Mouse (Mus musculus) heart, embryonic 11.5 days (tissue): ENCODE results near the gene Prkce. TPM values are rescaled to one million over a fixed set of nuclear protein-coding genes. Genes with fewer than 3 reads are reported as not detected.
A peak's percentile ranks its signal among the peaks of the same experiment; 100 is the strongest.

Source experiments
- ATAC-seq: fragments of 200-750 bp; cut with Nextera tagmentation; replicated peaks from 2 replicates; pipeline ENCODE4 v1.8.0; 2017; ENCODE audit warnings: moderate library complexity; ENCODE audit not compliant: insufficient number of reproducible peaks, low FRiP score, low TSS enrichment
- H3K27ac ChIP-seq: fragments of 300-500 bp; sonication (generic); 2 replicates; pipeline ENCODE4 v1.5.1; 2014; ENCODE audit warnings: mild to moderate bottlenecking, low read depth, low read length
- H3K27me3 ChIP-seq: fragments of 300-500 bp; sonication (generic); 2 replicates; pipeline ENCODE4 v1.6.1; 2014; ENCODE audit warnings: mild to moderate bottlenecking, low read length, mixed read lengths; ENCODE audit not compliant: control insufficient read depth, insufficient read depth
- H3K36me3 ChIP-seq: fragments of 300-500 bp; sonication (generic); 2 replicates; pipeline ENCODE4 v1.6.1; 2014; ENCODE audit warnings: mild to moderate bottlenecking, low read length, moderate library complexity, mixed read lengths; ENCODE audit not compliant: control insufficient read depth, insufficient read depth
- H3K4me1 ChIP-seq: fragments of 300-500 bp; sonication (generic); 2 replicates; pipeline ENCODE4 v1.6.1; 2014; ENCODE audit warnings: low read length; ENCODE audit not compliant: control insufficient read depth, insufficient read depth
- H3K4me2 ChIP-seq: fragments of 300-500 bp; sonication (generic); 2 replicates; pipeline ENCODE4 v1.6.1; 2014; ENCODE audit warnings: mild to moderate bottlenecking, moderate library complexity
- H3K4me3 ChIP-seq: fragments of 300-500 bp; sonication (generic); 2 replicates; pipeline ENCODE4 v1.5.1; 2014; ENCODE audit warnings: low read depth, low read length
- H3K9ac ChIP-seq: fragments of 300-500 bp; sonication (generic); 2 replicates; pipeline ENCODE4 v1.6.1; 2014; ENCODE audit warnings: mild to moderate bottlenecking, low read depth, low read length, moderate library complexity
- H3K9me3 ChIP-seq: fragments of 300-500 bp; sonication (generic); replicated peaks from 2 replicates; pipeline ENCODE4 v1.6.1; 2016; ENCODE audit warnings: low read length; ENCODE audit not compliant: control insufficient read depth
- WGBS: fragments of 180-500 bp; shearing (Covaris S2); extraction: QIAGEN DNeasy Blood & Tissue Kit; methylation state at CpG from one replicate; pipeline ENCODE4 v1.1.7; 2014; ENCODE audit not compliant: insufficient replicate concordance; 5-methylcytosine and 5-hydroxymethylcytosine counted together
- polyA plus RNA-seq: library from polyadenylated mRNA; unstranded; fragments of >200 nt; fragmentation: Nextera tagmentation; extraction: Ambion mirVana; gene quantifications from 2 replicates; pipeline ENCODE4 v1.2.1, GENCODE M21; 2014

Gene Prkce
- polyA plus RNA-seq, 1 experiment from 2014 or later, result 12.8 TPM

DNA sequence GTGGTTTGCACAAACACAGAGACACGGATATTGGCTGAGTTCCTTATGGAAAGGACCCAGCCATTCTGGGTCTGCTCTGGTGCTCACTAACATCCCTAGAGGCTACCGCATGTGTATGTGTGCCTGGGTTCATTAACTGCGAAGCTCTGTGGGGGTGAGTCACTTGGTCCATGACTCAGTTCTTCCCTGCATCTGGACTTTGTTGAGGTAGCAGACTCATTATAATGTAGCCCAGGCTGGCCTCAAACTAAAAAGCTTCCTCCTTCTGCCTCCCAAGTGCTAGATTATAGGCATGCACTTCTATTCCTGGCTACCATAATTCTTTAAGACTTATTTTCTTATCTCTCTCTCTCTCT, 286.7 kb downstream of the Prkce start:
- Histone ChIP-seq H3K27me3 (no peaks in the 10 kb centered on the region), H3K4me2 (no peak overlapping the region), H3K4me1 (peaks cover 13% of the 10 kb centered on the region), H3K27ac (no peak overlapping the region), H3K36me3 (no peaks in the 10 kb centered on the region), H3K9me3 (no peaks in the 10 kb centered on the region), H3K4me3 (no peak overlapping the region), H3K9ac (no peak overlapping the region)
- WGBS, result 81% methylated on average over 3 of the region's 3 CpGs
- no peak for ATAC-seq

DNA sequence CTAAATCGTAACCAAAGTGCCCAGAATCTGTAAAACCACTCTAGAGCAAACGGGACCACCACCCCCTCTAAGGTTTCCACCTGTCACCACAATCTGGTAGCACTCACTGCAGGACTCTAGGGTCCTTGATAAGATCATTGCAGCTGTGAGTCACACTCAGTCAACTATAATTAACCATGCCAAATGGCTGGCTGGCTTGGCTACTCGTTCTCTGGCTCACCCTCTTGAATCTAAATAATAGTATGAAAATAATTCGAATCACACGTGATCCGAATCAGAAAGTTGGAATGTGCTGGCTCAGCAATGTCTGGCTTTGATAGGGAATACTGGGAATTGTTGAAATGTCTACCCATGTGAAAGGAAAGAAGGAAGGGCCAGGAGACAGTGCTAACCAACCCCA, 288.9 kb downstream of the Prkce start:
- ATAC-seq, result no peak
- no peak overlapping the region for H3K4me2 ChIP-seq

DNA sequence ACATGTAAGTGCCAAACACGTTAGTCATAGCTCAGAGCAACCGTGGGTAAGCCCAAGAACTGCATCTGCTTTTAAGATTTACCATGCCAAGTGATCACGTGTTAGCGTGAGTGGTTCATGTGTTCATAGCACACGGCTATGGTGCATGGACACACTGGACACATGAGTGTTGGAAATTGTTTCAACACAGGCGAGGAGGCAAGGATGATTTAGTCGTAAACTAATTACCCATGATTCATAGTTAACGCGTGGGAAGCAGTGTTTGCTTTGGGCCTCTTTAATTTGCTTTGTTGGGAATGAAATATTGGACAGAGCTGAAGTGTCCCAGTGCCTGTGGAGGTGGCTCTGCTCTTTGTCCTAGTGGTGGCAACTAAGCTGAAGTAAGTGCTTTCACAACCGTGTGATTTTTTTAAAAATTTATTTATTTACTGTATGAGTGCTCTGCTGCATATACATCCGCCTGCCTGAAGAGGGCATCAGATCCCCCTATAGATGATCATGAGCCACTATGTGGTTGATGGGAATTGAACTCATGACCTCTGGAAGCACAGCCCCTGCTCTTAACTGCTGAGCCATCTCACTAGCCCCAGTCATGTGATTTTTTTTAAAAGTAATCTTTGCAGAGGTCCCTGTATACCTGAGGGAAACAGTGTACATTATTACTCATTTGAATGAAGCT, 290.9 kb downstream of the Prkce start:
- no peak overlapping the region for H3K9ac ChIP-seq
- WGBS, result 82% methylated on average over 11 of the region's 11 CpGs
- no peaks in the 10 kb centered on the region for H3K27me3 ChIP-seq
- no peak overlapping the region for H3K4me2 ChIP-seq
- H3K27ac ChIP-seq, result no peak overlapping the region
- no peaks in the 10 kb centered on the region for H3K9me3 ChIP-seq
- peaks cover 20% of the 10 kb centered on the region for H3K4me1 ChIP-seq
- ATAC-seq, result no peak
- no peaks in the 10 kb centered on the region for H3K36me3 ChIP-seq
- no peak overlapping the region for H3K4me3 ChIP-seq

More for the DNA sequence above, 288.9 kb downstream of the Prkce start:
- Histone ChIP-seq H3K9me3 (no peaks in the 10 kb centered on the region), H3K9ac (no peak overlapping the region), H3K27ac (peak overlapping the region; percentile 35; the same call in 1 of the 2 replicates), H3K27me3 (no peaks in the 10 kb centered on the region), H3K4me1 (peaks cover 20% of the 10 kb centered on the region), H3K4me3 (no peak overlapping the region), H3K36me3 (no peaks in the 10 kb centered on the region)
- 45% methylated on average over 6 of the region's 6 CpGs for WGBS

GRCm38 (mm10) chr17:86460645-86461430, 293.3 kb downstream of the Prkce start:
- ATAC-seq, result no peak
- no peaks in the 10 kb centered on the region for H3K36me3 ChIP-seq
- no peak overlapping the region for H3K4me2 ChIP-seq
- peaks cover 20% of the 10 kb centered on the region for H3K4me1 ChIP-seq
- 69% methylated on average over 17 of the region's 17 CpGs for WGBS
- H3K4me3 ChIP-seq, result no peak overlapping the region
- peak overlapping the region; percentile 29; the same call in 1 of the 2 replicates for H3K27ac ChIP-seq
- H3K9me3 ChIP-seq, result no peaks in the 10 kb centered on the region
- no peak overlapping the region for H3K9ac ChIP-seq
- H3K27me3 ChIP-seq, result no peaks in the 10 kb centered on the region

- Histone ChIP-seq H3K9me3 (no peaks in the 10 kb centered on the region), H3K4me1 (peaks cover 28% of the 10 kb centered on the region), H3K27ac (no peak overlapping the region), H3K4me2 (no peak overlapping the region), H3K4me3 (no peak overlapping the region), H3K9ac (no peak overlapping the region), H3K27me3 (no peaks in the 10 kb centered on the region), H3K36me3 (no peaks in the 10 kb centered on the region)
- ATAC-seq, result no peak
- WGBS, result 63% methylated on average over 3 of the region's 3 CpGs
Measured at GRCm38 (mm10) chr17:86463369-86463768, 295.8 kb downstream of the Prkce start.

DNA sequence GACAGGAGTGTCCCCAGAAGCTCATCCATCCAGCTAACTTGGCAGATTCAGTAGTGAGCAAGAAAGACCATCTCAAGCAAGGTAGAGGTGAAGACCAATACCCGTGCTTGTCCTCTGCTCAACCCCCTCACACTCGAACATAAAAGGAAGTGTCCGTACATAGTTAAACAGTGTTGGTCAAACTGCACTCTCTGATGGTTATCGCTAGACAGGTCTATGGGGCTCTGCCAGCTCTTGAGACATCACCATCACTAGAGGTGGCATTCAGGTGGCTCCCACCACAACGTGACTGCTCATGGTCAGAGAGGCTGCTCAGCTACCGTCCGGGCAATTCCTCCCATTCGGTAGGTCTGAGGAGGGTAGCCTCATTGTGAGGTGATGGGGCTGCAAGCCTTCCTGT, 296.6 kb downstream of the Prkce start:
- H3K36me3 ChIP-seq, result no peaks in the 10 kb centered on the region
- H3K27ac ChIP-seq, result no peak overlapping the region
- no peaks in the 10 kb centered on the region for H3K27me3 ChIP-seq
- peaks cover 36% of the 10 kb centered on the region for H3K4me1 ChIP-seq
- H3K9ac ChIP-seq, result no peak overlapping the region
- no peak overlapping the region for H3K4me2 ChIP-seq
- no peaks in the 10 kb centered on the region for H3K9me3 ChIP-seq
- no peak for ATAC-seq
- no peak overlapping the region for H3K4me3 ChIP-seq
- 90% methylated on average over 8 of the region's 8 CpGs for WGBS

DNA sequence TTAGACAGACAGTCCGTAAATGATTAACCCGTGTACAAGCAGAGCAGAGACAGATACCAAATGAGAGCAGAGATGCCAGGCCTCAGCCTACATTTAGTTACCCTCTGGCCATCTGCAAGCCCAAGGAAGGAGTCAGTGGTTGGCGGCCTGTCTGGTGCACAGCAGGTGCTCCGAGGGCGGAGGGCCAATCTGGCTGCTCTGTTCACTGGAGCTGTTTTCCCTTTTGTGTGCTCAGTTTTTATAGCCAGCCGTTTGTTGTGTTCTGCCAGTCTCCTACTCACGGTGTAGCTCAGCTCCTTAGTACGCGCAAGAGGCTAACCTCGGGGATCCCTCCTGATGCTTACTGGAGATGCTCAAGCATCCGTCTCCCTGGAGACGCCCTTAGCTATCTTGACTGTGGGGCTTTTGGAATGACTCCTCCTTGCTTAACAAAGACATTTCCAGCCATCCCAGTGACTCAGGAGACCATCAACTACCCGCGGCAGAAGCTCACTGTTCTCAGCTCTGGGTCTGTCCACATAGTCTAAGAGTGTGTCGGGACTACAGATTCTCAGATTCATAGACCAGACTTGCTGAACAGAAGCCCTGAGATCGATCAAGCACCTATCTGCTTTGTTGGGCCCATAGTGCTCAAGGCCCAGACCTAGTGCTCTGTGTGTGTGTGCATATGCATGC, 297.2 kb downstream of the Prkce start:
- Histone ChIP-seq H3K27me3 (no peaks in the 10 kb centered on the region), H3K27ac (no peak overlapping the region), H3K4me1 (peaks cover 38% of the 10 kb centered on the region), H3K4me3 (no peak overlapping the region), H3K4me2 (no peak overlapping the region), H3K9ac (no peak overlapping the region), H3K36me3 (no peaks in the 10 kb centered on the region), H3K9me3 (no peaks in the 10 kb centered on the region)
- ATAC-seq, result no peak
- WGBS, result 82% methylated on average over 16 of the region's 16 CpGs

DNA sequence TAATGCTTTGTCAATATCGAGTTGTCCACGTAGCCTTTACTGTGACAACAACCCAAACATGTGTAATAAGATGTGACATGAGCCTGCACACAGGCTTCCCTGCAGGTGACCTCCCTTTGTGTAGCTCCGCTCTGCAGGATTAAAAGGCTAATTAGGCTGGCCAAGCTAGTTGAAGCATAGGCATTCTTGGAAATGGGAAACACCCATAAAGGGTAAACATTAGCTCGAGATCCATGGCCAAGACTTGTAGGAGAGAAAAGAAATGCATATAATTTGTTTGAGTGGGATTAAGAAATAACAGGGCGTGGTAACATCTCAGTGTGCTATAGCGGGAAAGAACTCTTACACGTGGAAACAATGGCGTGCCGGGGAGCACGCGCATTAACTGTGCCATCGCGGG, 298.3 kb downstream of the Prkce start:
- H3K27me3 ChIP-seq, result no peaks in the 10 kb centered on the region
- H3K4me2 ChIP-seq, result no peak overlapping the region
- peaks cover 32% of the 10 kb centered on the region for H3K4me1 ChIP-seq
- no peak overlapping the region for H3K27ac ChIP-seq
- no peak for ATAC-seq
- WGBS, result 91% methylated on average over 13 of the region's 13 CpGs
- no peak overlapping the region for H3K4me3 ChIP-seq
- no peaks in the 10 kb centered on the region for H3K36me3 ChIP-seq
- no peak overlapping the region for H3K9ac ChIP-seq
- H3K9me3 ChIP-seq, result no peaks in the 10 kb centered on the region
